Mouse (Mus musculus) heart, postnatal 0 days (tissue): ENCODE measurements around the gene Tfr2. TPM values are rescaled to one million over a fixed set of nuclear protein-coding genes. Genes with fewer than 3 reads are reported as not detected.

Experiments used
- ATAC-seq: fragments of 200-750 bp; cut with Nextera tagmentation; 2 replicates; pipeline ENCODE4 v1.8.0; 2017; ENCODE audit warnings: low read depth, moderate number of reproducible peaks, moderate library complexity; ENCODE audit not compliant: insufficient read depth
- DNase-seq: peaks from one replicate; pipeline ENCODE4 v3.0.0-alpha.2; 2016; ENCODE audit warnings: low spot score
- H3K27ac ChIP-seq: fragments of 300-500 bp; sonication (generic); 2 replicates; pipeline ENCODE4 v1.5.1; 2014; ENCODE audit warnings: low read depth, mild to moderate bottlenecking
- H3K27me3 ChIP-seq: fragments of 300-500 bp; sonication (generic); 2 replicates; pipeline ENCODE4 v1.6.1; 2014; ENCODE audit warnings: low read length, mixed read lengths; ENCODE audit not compliant: control insufficient read depth, insufficient read depth
- H3K36me3 ChIP-seq: fragments of 300-500 bp; sonication (generic); replicated peaks from 2 replicates; pipeline ENCODE4 v1.6.1; 2014; ENCODE audit warnings: low read length, mixed read lengths; ENCODE audit not compliant: control insufficient read depth, insufficient read depth
- H3K4me1 ChIP-seq: fragments of 300-500 bp; sonication (generic); 2 replicates; pipeline ENCODE4 v1.6.1; 2014; ENCODE audit warnings: antibody characterized with exemption; ENCODE audit not compliant: control insufficient read depth, insufficient read depth
- H3K4me2 ChIP-seq: fragments of 300-500 bp; sonication (generic); 2 replicates; pipeline ENCODE4 v1.6.1; 2014; ENCODE audit warnings: low read depth, mild to moderate bottlenecking, low read length, moderate library complexity
- H3K4me3 ChIP-seq: fragments of 300-500 bp; sonication (generic); 2 replicates; pipeline ENCODE4 v1.5.1; 2014; ENCODE audit warnings: low read depth, low read length
- H3K9ac ChIP-seq: fragments of 300-500 bp; sonication (generic); replicated peaks from 2 replicates; pipeline ENCODE4 v1.6.1; 2014; ENCODE audit warnings: low read depth, low read length, mixed read lengths
- H3K9me3 ChIP-seq: fragments of 300-500 bp; sonication (generic); replicated peaks from 2 replicates; pipeline ENCODE4 v1.6.1; 2016; ENCODE audit warnings: low read length; ENCODE audit not compliant: control insufficient read depth
- CTCF ChIP-seq: IDR thresholded peaks from 2 replicates; pipeline ENCODE4 v1.5.1; 2016; ENCODE audit warnings: antibody characterized with exemption, control low read depth, low read depth
- EP300 ChIP-seq: IDR thresholded peaks from 2 replicates; pipeline ENCODE4 v1.6.1; 2016; ENCODE audit warnings: antibody characterized with exemption, low read depth
- WGBS: fragments of 180-500 bp; shearing (Covaris S2); extraction: QIAGEN DNeasy Blood & Tissue Kit; methylation state at CpG from one replicate; pipeline ENCODE4 v1.1.7; 2014; 5-methylcytosine and 5-hydroxymethylcytosine counted together
- polyA plus RNA-seq: library from polyadenylated mRNA; unstranded; fragments of >200 nt; fragmentation: Nextera tagmentation; extraction: Ambion mirVana; gene quantifications from 2 replicates; pipeline ENCODE4 v1.2.1, GENCODE M21; 2015
- total RNA-seq: library from RNA; depleted of rRNA; stranded (reverse); fragments of >200 nt; gene quantifications from 2 replicates; pipeline ENCODE4 v1.2.3, GENCODE M21; 2014; ENCODE audit warnings: low replicate concordance

Gene Tfr2
- total and polyA plus RNA-seq, 2 experiments from 2014 or later, result 0.07 TPM; not detected in 1

DNA sequence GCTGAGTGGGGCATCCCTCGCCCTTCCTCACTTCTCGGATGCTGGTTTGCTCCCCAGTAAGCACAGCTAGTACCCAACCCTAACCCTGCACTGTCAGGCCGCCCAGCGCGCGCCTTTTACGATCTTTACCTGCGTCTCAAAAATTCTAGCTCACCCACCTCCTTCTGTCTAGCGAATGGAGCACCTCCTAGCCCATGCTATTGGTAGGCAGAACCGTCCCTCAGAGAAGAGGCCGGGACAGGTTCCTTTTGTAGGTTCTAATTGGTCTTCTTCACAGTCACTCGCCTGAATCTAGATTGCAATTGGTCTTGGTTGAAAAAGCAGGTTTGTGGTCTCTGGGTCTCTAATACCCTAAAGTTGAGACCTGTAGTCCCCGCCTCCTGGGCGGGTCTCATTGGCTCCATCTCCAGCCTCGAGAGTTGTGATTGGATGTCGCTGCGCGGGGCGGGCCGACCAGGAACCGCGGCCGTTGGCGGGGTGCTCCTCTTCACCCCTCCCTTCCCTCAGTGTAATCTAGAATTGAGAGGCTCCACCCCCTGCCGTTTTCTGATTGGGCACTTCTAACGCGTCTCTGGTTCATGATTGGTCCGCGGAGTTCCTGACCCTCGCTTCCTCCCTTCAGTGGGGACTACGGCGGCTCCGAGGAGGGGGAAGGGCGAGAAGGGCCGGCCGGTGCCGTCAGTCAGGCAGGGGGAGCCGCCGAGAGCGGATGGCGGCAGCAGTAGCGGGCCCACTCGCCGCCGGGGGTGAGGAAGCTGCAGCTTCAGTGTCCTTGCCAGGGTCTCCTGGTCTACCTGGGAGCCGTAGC is 59.1 kb downstream of the Tfr2 start, which contains the start of the genes Fbxo24, Lrch4 and Gm20605:
TSS of gene Fbxo24 (minus strand) at position 505 of the 808 bp plus-strand sequence.
TSS of gene Lrch4 (plus strand) at position 624 of the 808 bp plus-strand sequence.
TSS of gene Gm20605 (plus strand) at position 678 of the 808 bp plus-strand sequence.
- H3K27me3 ChIP-seq, result no peaks in the 10 kb centered on the region
- peak within 1 kb of the TSS; percentile 88 for H3K27ac ChIP-seq
- H3K36me3 ChIP-seq, result peaks cover 13% of the 10 kb centered on the region
- peak within 1 kb of the TSS; percentile 79 for H3K4me3 ChIP-seq
- DNase-seq (peak; percentile 100), ATAC-seq (peak; percentile 97)
- H3K4me1 ChIP-seq, result peaks cover 23% of the 10 kb centered on the region
- peak within 1 kb of the TSS; percentile 70 for H3K9ac ChIP-seq
- WGBS, result under 1% methylated on average over 45 of the region's 46 CpGs
- TF ChIP-seq EP300, result peak; percentile 83; the same call in 1 of the 2 replicates
- TF ChIP-seq CTCF, result no peak
- H3K9me3 ChIP-seq, result no peaks in the 10 kb centered on the region
- H3K4me2 ChIP-seq, result peak within 1 kb of the TSS; percentile 92

DNA sequence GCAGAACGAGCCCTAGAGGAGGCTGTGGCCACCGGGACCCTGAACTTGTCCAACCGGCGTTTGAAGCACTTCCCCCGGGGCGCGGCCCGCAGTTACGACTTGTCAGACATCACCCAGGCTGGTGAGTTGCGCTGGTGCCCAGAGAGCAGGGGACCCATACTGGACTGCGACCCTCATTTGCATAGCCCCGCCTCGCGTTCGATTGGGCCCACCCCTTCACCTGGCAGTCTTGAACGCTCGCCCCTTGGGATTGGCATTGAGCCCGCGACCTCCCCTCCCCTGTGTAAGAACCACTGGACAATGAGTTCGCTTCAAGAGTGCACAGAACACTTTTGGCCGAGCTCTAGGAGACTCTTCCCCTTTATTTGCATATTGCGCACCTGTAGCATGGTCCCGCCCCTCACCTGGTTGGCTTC is 59.7 kb downstream of the Tfr2 start:
- H3K27me3 ChIP-seq, result no peaks in the 10 kb centered on the region
- H3K9ac ChIP-seq, result peak overlapping the region; percentile 70
- H3K27ac ChIP-seq, result peak overlapping the region; percentile 88
- DNase-seq, result no peak
- ATAC-seq, result peak; percentile 3; the same call in 1 of the 2 replicates
- TF ChIP-seq EP300 (no peak), CTCF (no peak)
- WGBS, result under 1% methylated on average over 21 of the region's 23 CpGs
- no peaks in the 10 kb centered on the region for H3K9me3 ChIP-seq
- H3K36me3 ChIP-seq, result peaks cover 20% of the 10 kb centered on the region
- H3K4me3 ChIP-seq, result peak overlapping the region; percentile 79
- peaks cover 23% of the 10 kb centered on the region for H3K4me1 ChIP-seq
- peak overlapping the region; percentile 92 for H3K4me2 ChIP-seq

DNA sequence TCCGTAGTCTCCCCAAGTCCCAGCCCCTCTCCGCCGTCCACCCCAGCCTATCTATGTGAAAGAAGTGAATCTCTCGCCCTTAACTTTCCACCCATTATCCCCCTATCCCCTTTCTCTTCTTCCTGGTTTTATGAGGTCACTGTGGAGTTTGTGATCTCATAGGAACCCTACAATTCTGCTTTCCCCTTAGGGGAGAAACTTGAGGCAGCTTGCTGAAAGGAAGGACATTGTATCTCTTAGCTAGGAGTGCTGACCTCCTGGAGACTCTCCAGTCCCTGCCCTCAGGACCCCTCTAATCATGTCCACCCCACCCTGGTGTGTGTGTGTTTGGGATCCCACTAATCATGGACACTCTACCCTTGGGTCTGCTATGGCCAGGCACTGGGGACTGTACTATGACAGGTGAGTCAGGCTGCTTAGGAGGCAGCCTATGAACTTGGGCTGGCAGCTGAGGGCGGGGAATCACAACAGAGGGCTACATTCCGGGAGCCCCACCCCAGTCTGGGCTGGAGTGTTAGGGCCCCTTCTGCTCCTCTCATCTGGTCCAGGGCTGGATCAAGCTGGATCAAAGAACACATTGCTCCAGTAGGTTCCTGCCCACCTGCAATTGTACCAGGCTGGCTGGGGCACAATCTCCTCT is 60.4 kb downstream of the Tfr2 start:
- H3K4me2 ChIP-seq, result peak overlapping the region; percentile 92
- peak overlapping the region; percentile 79 for H3K4me3 ChIP-seq
- WGBS, result 18% methylated on average over 6 of the region's 6 CpGs
- peaks cover 22% of the 10 kb centered on the region for H3K36me3 ChIP-seq
- H3K9me3 ChIP-seq, result no peaks in the 10 kb centered on the region
- ATAC-seq (no peak), DNase-seq (no peak)
- TF ChIP-seq CTCF, result no peak
- TF ChIP-seq EP300, result no peak
- no peaks in the 10 kb centered on the region for H3K27me3 ChIP-seq
- peak overlapping the region; percentile 70 for H3K9ac ChIP-seq
- peak overlapping the region; percentile 88 for H3K27ac ChIP-seq
- H3K4me1 ChIP-seq, result peaks cover 23% of the 10 kb centered on the region

DNA sequence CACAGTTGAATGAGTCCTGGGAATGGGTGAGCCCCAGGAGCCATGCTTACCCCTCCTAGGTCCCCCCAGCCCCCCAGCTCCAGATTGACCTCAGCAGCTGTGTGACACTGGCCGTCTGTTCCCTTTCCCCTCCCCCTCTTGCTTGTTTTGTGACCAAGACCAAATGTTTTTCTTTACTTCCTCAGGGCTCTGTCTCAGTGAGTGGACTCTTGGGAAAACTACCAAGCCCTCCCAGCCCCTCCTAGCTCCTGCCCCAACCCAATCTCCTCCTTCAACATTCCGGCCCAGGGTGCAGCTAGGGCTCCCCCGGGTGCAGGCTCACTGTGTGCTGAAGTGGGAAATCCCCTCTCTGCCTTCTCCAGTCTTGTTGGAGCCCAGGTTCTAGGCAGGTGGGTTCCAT is 61.0 kb downstream of the Tfr2 start:
- TF ChIP-seq EP300 (no peak), CTCF (no peak)
- 51% methylated on average over 3 of the region's 3 CpGs for WGBS
- Histone ChIP-seq H3K4me1 (peaks cover 23% of the 10 kb centered on the region), H3K27ac (peak overlapping the region; percentile 88), H3K36me3 (peaks cover 28% of the 10 kb centered on the region), H3K4me3 (peak overlapping the region; percentile 79), H3K9me3 (no peaks in the 10 kb centered on the region), H3K9ac (peak overlapping the region; percentile 70; the same call in 1 of the 2 replicates), H3K4me2 (peak overlapping the region; percentile 92), H3K27me3 (no peaks in the 10 kb centered on the region)
- ATAC-seq (no peak), DNase-seq (no peak)

DNA sequence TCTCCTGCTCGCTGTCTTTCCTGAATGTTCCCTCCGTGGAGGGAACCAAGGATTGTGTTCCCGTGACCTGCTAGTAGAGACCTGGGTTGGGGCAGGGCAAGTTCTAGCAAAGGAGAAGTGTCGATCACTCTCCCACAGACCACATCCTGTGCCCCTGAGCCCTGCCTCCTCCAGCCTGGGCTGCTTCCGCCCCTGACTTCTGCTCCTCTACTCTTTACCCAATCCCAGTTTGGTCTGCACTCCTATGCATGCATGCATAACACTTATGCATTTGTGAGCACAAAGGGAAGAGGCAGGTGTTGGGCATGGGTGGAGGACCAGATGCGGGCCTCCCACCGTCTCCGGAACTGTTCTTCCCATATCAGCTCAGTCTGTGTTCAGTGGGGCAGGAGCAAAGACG is 61.5 kb downstream of the Tfr2 start:
- ATAC-seq (no peak), DNase-seq (no peak)
- H3K27me3 ChIP-seq, result no peaks in the 10 kb centered on the region
- H3K9me3 ChIP-seq, result no peaks in the 10 kb centered on the region
- peaks cover 23% of the 10 kb centered on the region for H3K4me1 ChIP-seq
- peak overlapping the region; percentile 70; the same call in 1 of the 2 replicates for H3K9ac ChIP-seq
- 47% methylated on average over 9 of the region's 9 CpGs for WGBS
- H3K36me3 ChIP-seq, result peaks cover 34% of the 10 kb centered on the region
- TF ChIP-seq CTCF, result no peak
- TF ChIP-seq EP300, result no peak
- H3K27ac ChIP-seq, result peak overlapping the region; percentile 88
- H3K4me2 ChIP-seq, result peak overlapping the region; percentile 92
- peak overlapping the region; percentile 79 for H3K4me3 ChIP-seq
